Mouse (Mus musculus) stomach, postnatal 0 days (tissue): ENCODE results near the gene Fam117b.

Source experiments
- CTCF ChIP-seq: IDR thresholded peaks from 2 replicates; pipeline ENCODE4 v1.5.1; 2016; ENCODE audit warnings: antibody characterized with exemption, low read depth, mild to moderate bottlenecking, moderate library complexity
- EP300 ChIP-seq: optimal IDR thresholded peaks from 2 replicates; pipeline ENCODE3; 2016; ENCODE audit warnings: antibody characterized with exemption

DNA sequence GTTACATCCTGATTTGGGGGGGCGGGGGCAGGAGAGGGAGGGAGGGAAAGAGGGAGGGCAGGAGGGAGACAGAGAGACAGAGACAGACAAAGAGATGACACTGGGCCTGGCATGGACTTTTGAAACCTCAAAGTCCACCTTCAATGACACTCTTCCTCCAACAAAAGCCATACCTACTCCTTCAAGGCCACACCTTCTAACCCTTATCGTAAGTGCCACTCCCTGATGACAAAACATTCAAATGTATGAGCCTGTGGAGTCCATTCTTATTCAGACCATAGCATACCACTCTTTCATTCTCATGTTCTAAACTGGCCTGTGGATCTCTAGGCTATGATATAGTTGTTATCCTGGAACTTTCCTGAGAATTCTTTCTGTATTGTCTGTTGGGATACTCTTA, 11.6 kb downstream of the Fam117b start:
- TF ChIP-seq EP300 (no peak), CTCF (no peak)
